Mouse (Mus musculus): ENCODE measurements at regions not wholly inside any gene's neighbourhood (a gene's known extent, or its start where the extent isn't known, plus 50 kb on each side); places are given as distances from the start of the nearest gene placed in this dataset.

DNA sequence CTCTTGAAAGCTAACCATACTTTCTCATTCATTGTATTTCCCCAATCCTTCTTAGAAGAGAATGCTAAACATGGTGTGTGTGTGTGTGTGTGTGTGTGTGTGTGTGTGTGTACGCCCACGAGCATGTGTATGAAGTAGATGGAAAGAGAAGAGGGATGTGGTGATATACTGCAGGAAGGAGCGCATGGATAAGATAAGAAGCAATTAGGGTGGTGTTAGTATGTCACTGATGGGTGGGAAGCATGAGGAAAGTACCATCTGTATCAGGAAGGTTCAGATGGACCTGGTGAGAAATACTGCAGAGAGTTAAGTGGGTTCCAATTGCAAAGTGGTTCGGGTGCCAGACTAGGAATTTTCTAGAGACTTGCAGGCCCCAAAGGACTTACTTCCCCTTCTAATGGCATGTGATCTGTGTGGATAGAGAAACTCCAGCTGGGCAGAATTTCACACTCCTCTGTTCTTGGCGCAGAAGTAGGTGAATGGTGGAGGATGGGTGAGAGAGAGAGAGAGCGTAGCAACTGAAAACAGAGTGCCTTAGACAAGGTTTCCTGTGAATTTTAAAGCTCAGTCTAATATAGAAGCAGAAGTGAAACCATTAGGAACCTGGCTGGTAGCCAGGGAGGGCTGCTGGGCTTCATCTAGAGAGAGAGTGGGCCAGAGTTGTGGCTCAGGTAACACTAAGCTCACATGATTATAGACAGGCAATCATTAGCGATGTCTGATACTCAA lies 257.5 kb downstream of the Insc start:
- no peak overlapping the region for H3K27ac ChIP-seq (ENCODE audit: low read depth, low read length)
- 83% methylated on average over 7 of the region's 7 CpGs for WGBS

DNA sequence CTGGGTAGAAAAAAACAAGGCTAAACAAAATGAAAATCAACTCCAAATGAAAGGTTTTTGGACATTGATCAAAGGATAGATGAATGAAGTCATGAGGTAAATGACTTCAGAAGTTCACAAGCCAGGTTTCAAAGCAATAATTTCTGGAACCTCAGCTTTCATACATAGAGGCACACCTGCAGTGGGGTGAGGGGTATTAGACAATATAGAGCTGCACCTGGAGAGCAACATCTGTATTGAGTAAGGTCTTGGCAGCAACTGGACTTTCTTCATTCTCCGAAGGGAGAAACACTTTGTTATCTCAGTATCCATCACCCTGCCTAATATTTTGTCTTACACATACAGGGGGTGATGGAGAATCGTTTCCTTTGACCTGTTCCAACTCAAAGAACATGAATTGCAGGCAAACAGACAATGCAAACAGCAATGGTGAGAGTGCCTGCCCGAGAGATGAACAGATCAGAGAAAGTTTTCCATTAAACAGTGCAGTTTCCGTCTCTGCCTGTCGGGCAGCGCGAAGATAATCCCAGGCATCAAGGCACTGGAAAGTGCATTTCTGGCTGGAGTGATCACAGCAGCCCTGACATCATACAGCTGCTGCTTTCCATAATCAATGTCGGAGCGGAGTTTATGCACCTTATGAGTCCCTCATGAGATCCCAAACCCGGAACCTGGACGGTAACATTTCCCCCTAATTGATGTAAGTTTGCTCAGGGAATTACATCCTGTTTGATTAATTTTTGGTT lies 270.9 kb downstream of the Insc start:
- Histone ChIP-seq H3K27ac (ENCODE audit: low read depth, low read length) (no peak overlapping the region), H3K9me3 (ENCODE audit: control insufficient read depth, low read length) (no peaks in the 10 kb centered on the region), H3K9ac (ENCODE audit: low read depth, low read length) (no peak overlapping the region), H3K4me3 (ENCODE audit: low read depth, low read length) (no peak overlapping the region), H3K4me2 (replicated peaks; ENCODE audit: low read depth, low read length) (no peak overlapping the region), H3K36me3 (ENCODE audit: control insufficient read depth, insufficient read depth, low read length) (no peaks in the 10 kb centered on the region), H3K4me1 (replicated peaks; ENCODE audit: control insufficient read depth, insufficient read depth, low read length) (no peaks in the 10 kb centered on the region), H3K27me3 (ENCODE audit: control insufficient read depth, insufficient read depth, low read length) (no peaks in the 10 kb centered on the region)
- no peak for DNase-seq (ENCODE audit: low spot score)
- whole genome bisulfite sequencing, result 82% methylated on average over 11 of the region's 11 CpGs
- no peak for ATAC-seq (ENCODE audit: low FRiP score)

More for the DNA sequence above, 257.5 kb downstream of the Insc start:
- Histone ChIP-seq H3K36me3 (ENCODE audit: control insufficient read depth, insufficient read depth, low read length) (no peaks in the 10 kb centered on the region), H3K9ac (ENCODE audit: low read depth, low read length) (no peak overlapping the region), H3K4me1 (replicated peaks; ENCODE audit: control insufficient read depth, insufficient read depth, low read length) (no peaks in the 10 kb centered on the region), H3K4me2 (replicated peaks; ENCODE audit: low read depth, low read length) (no peak overlapping the region), H3K27me3 (ENCODE audit: control insufficient read depth, insufficient read depth, low read length) (no peaks in the 10 kb centered on the region), H3K9me3 (ENCODE audit: control insufficient read depth, low read length) (no peaks in the 10 kb centered on the region), H3K4me3 (ENCODE audit: low read depth, low read length) (no peak overlapping the region)
- DNase-seq (ENCODE audit: low spot score) (no peak), ATAC-seq (ENCODE audit: low FRiP score) (no peak)

DNA sequence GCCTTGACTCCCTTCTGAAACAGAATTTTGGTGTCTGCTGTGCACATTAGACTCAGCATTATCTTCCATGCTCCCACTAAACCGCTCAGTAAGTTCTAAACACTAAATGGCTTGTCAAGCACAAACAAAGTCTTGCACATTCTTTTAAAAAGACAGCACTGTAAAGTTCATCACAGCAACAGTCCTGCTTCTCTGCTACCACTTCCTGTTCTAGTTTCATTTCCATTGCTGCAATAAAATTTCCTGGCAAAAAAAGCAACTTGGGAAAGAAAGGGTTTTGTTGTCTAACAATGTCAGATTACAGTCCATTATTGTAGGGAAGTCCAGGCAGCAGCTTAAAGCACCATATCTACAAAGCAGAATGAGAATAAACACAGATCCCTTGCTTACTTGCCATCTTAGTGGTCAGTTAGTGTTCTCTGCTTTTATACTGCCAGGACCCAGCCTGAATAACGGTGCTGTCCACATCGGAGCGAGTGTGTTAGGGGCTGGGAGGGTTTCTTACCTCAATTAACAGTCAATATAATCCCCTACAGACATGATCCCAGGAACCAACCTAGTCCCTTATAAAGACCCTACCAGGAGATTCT lies 276.0 kb downstream of the Insc start:
- Histone ChIP-seq H3K4me1 (replicated peaks; ENCODE audit: control insufficient read depth, insufficient read depth, low read length) (no peaks in the 10 kb centered on the region), H3K4me3 (ENCODE audit: low read depth, low read length) (no peak overlapping the region), H3K27me3 (ENCODE audit: control insufficient read depth, insufficient read depth, low read length) (no peaks in the 10 kb centered on the region), H3K9ac (ENCODE audit: low read depth, low read length) (no peak overlapping the region), H3K9me3 (ENCODE audit: control insufficient read depth, low read length) (no peaks in the 10 kb centered on the region), H3K4me2 (replicated peaks; ENCODE audit: low read depth, low read length) (no peak overlapping the region), H3K27ac (ENCODE audit: low read depth, low read length) (no peak overlapping the region), H3K36me3 (ENCODE audit: control insufficient read depth, insufficient read depth, low read length) (no peaks in the 10 kb centered on the region)
- WGBS, result 85% methylated on average over 4 of the region's 4 CpGs
- ATAC-seq (ENCODE audit: low FRiP score) (no peak), DNase-seq (ENCODE audit: low spot score) (no peak)

DNA sequence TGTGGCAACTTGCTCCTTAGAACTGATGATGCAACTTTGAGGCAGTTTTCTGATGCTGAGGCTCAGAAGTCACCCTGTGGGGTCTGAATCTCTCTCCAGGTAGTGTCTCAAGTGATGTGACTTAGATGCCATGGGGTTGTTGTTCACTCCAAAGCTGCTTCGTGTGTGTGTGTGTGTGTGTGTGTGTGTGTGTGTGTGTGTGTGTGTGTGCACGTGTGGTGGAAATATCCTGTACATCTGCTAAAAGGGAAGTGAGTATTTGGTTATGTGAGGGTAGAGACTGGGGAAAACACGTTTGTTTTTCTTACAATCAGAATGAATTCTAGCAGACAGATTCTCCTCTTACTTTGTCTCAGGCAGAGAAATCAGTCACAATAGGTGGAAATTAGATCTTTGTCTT lies 276.5 kb downstream of the Insc start:
- Histone ChIP-seq H3K4me3 (ENCODE audit: low read depth, low read length) (no peak overlapping the region), H3K36me3 (ENCODE audit: control insufficient read depth, insufficient read depth, low read length) (no peaks in the 10 kb centered on the region), H3K27ac (ENCODE audit: low read depth, low read length) (no peak overlapping the region), H3K9ac (ENCODE audit: low read depth, low read length) (no peak overlapping the region), H3K4me2 (replicated peaks; ENCODE audit: low read depth, low read length) (no peak overlapping the region), H3K9me3 (ENCODE audit: control insufficient read depth, low read length) (no peaks in the 10 kb centered on the region), H3K4me1 (replicated peaks; ENCODE audit: control insufficient read depth, insufficient read depth, low read length) (no peaks in the 10 kb centered on the region), H3K27me3 (ENCODE audit: control insufficient read depth, insufficient read depth, low read length) (no peaks in the 10 kb centered on the region)
- WGBS, result 78% methylated on average over 3 of the region's 3 CpGs
- ATAC-seq (ENCODE audit: low FRiP score) (no peak), DNase-seq (ENCODE audit: low spot score) (no peak)

DNA sequence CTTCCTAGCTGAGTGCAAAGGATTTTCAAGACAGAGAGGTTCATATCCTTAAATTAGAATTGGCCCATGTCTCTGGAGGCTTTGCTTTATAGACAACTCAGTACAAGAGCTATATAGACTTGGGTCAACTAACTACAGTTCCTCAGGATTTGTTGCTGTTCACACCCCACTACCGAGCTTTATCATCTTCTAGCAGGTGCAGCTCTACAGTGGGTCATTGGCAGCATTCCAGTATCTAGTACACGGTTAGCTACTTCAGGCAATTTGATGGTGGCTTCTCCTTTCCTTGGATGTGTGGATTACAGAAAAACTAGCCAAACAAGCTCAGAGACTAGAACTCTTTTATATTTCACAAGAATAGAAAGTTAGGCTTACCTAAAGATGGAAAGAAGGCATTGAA lies 282.3 kb downstream of the Insc start:
- Histone ChIP-seq H3K27ac (ENCODE audit: low read depth, low read length) (no peak overlapping the region), H3K4me3 (ENCODE audit: low read depth, low read length) (no peak overlapping the region), H3K9me3 (ENCODE audit: control insufficient read depth, low read length) (no peaks in the 10 kb centered on the region), H3K36me3 (ENCODE audit: control insufficient read depth, insufficient read depth, low read length) (no peaks in the 10 kb centered on the region), H3K9ac (ENCODE audit: low read depth, low read length) (no peak overlapping the region), H3K4me2 (replicated peaks; ENCODE audit: low read depth, low read length) (no peak overlapping the region), H3K27me3 (ENCODE audit: control insufficient read depth, insufficient read depth, low read length) (no peaks in the 10 kb centered on the region), H3K4me1 (replicated peaks; ENCODE audit: control insufficient read depth, insufficient read depth, low read length) (no peaks in the 10 kb centered on the region)
- WGBS, result 88% methylated on average over 2 of the region's 2 CpGs
- ATAC-seq (ENCODE audit: low FRiP score) (no peak), DNase-seq (ENCODE audit: low spot score) (no peak)

DNA sequence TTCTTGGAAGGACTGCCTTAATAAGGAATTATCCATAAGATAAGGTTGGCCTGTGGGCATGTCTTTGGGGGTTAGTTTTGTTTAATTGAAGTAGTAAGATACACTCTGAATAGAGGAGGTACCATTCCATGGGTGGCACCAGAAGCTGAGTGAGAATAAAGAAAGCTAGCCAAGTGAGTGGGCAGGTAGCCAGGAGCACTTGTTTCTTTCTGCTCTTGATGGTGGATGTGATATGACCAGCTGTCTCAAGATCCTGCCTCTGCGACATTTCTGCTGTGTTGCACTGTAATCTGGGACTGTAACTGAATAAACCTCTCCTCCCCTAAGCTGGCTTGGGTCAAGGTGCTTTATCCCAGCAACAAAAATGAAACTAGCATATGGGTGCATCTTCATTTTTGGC lies 284.2 kb downstream of the Insc start:
- Histone ChIP-seq H3K9me3 (ENCODE audit: control insufficient read depth, low read length) (no peaks in the 10 kb centered on the region), H3K4me2 (replicated peaks; ENCODE audit: low read depth, low read length) (no peak overlapping the region), H3K4me1 (replicated peaks; ENCODE audit: control insufficient read depth, insufficient read depth, low read length) (no peaks in the 10 kb centered on the region), H3K9ac (ENCODE audit: low read depth, low read length) (no peak overlapping the region), H3K27me3 (ENCODE audit: control insufficient read depth, insufficient read depth, low read length) (no peaks in the 10 kb centered on the region), H3K36me3 (ENCODE audit: control insufficient read depth, insufficient read depth, low read length) (no peaks in the 10 kb centered on the region), H3K4me3 (ENCODE audit: low read depth, low read length) (no peak overlapping the region), H3K27ac (ENCODE audit: low read depth, low read length) (no peak overlapping the region)
- DNase-seq (ENCODE audit: low spot score), result no peak
- no peak for ATAC-seq (ENCODE audit: low FRiP score)
- WGBS, result 92% methylated on average over 1 of the region's 1 CpGs

DNA sequence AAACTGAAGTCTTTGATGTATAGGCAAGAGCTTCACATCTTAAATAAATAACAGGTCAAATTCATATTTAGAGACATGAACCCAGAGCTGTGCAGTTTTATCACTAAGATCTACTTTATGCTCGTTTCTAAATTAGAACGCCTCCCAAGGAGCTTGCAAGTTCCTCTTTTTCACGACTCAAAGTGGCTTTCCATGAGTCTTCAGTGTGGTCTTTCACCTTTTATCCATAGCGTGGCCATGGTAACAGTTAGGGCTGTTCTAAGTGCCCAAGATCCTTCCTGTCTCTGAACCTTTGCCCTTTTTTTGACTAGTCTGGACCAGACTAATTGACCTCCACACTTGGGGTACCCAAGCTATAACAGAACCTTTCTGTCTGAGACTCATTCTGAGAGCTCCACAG lies 290.5 kb downstream of the Insc start:
- Histone ChIP-seq H3K4me2 (replicated peaks; ENCODE audit: low read depth, low read length) (no peak overlapping the region), H3K9ac (ENCODE audit: low read depth, low read length) (no peak overlapping the region), H3K27ac (ENCODE audit: low read depth, low read length) (no peak overlapping the region), H3K36me3 (ENCODE audit: control insufficient read depth, insufficient read depth, low read length) (no peaks in the 10 kb centered on the region), H3K4me3 (ENCODE audit: low read depth, low read length) (no peak overlapping the region), H3K27me3 (ENCODE audit: control insufficient read depth, insufficient read depth, low read length) (no peaks in the 10 kb centered on the region), H3K4me1 (replicated peaks; ENCODE audit: control insufficient read depth, insufficient read depth, low read length) (no peaks in the 10 kb centered on the region), H3K9me3 (ENCODE audit: control insufficient read depth, low read length) (no peaks in the 10 kb centered on the region)
- ATAC-seq (ENCODE audit: low FRiP score) (no peak), DNase-seq (ENCODE audit: low spot score) (no peak)
- WGBS, result 78% methylated on average over 4 of the region's 4 CpGs

DNA sequence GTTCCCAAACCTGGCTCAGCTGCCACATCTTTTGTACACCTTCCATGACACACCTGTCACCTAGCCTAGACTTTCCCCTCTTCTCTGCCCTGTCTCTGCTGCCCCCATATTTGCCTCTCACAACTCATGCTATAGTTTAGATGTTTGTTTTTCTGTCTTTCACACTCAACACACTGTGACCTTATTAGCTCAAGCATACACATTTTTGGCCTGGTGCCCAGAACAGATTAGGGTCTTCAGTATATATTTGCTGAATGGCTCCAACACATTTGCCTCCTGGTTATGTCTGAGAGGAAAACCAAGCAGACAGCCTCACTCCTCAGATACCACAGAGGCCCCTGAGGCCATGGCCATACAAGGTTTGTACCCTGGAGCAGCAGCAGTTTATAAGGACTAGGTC lies 312.0 kb downstream of the Insc start:
- peaks cover 31% of the 10 kb centered on the region for H3K27me3 ChIP-seq (ENCODE audit: control insufficient read depth, insufficient read depth, low read length)

More for the DNA sequence above, 312.0 kb downstream of the Insc start:
- no peak overlapping the region for H3K4me3 ChIP-seq (ENCODE audit: low read depth, low read length)
- DNase-seq (ENCODE audit: low spot score) (no peak), ATAC-seq (ENCODE audit: low FRiP score) (no peak)
- no peak overlapping the region for H3K9ac ChIP-seq (ENCODE audit: low read depth, low read length)
- H3K4me2 ChIP-seq (replicated peaks; ENCODE audit: low read depth, low read length), result no peak overlapping the region
- H3K36me3 ChIP-seq (ENCODE audit: control insufficient read depth, insufficient read depth, low read length), result no peaks in the 10 kb centered on the region
- peaks cover 4% of the 10 kb centered on the region for H3K4me1 ChIP-seq (replicated peaks; ENCODE audit: control insufficient read depth, insufficient read depth, low read length)
- H3K9me3 ChIP-seq (ENCODE audit: control insufficient read depth, low read length), result no peaks in the 10 kb centered on the region
- H3K27ac ChIP-seq (ENCODE audit: low read depth, low read length), result no peak overlapping the region
